Mouse (Mus musculus) brain, adult 10 weeks (tissue): ENCODE measurements around the gene Grin3a. TPM values are rescaled to one million over a fixed set of nuclear protein-coding genes. Genes with fewer than 3 reads are reported as not detected.

Experiments used
- polyA plus RNA-seq: library from polyadenylated mRNA; stranded (reverse); fragments of 350-450 nt; fragmentation: Illumina TruSeq; extraction: RNeasy Lipid Tissue Mini Kit (QIAGEN cat#74804); gene quantifications from one replicate; pipeline ENCODE4 v1.2.3, GENCODE M21; 2015; ENCODE audit warnings: low read depth, low replicate concordance

Grin3a gene
- 15.9 TPM for polyA plus RNA-seq

GRCm38 (mm10) chr4:49845612-49845985 lies at the start of gene Grin3a:
Gene Grin3a, minus strand, starts transcription at chr4:49845744.

GRCm38 (mm10) chr4:49681812-49682211 lies 163.7 kb downstream of the Grin3a start, which contains the start of gene Ppp3r2:
Gene Ppp3r2, minus strand, starts transcription at chr4:49682024.

GRCm38 (mm10) chr4:49631319-49632138 lies 214.0 kb downstream of the Grin3a start, which contains the start of gene Rnf20:
Gene Rnf20, plus strand, starts transcription at chr4:49632006.

Other genes with a start within 250 kb of the Grin3a start
- gene Tmem246, start 247.9 kb downstream of the Grin3a start, polyA plus RNA-seq: 59.6 TPM
- 47.5 TPM for gene Rnf20, start 213.7 kb downstream of the Grin3a start, polyA plus RNA-seq
- not detected for gene Ppp3r2, start 163.7 kb downstream of the Grin3a start, polyA plus RNA-seq